Mouse (Mus musculus) adrenal gland, adult 10 weeks (tissue): ENCODE data around the gene Kansl1l. TPM values are rescaled to one million over a fixed set of nuclear protein-coding genes. Genes with fewer than 3 reads are reported as not detected.

ENCODE experiments used
- polyA plus RNA-seq: library from polyadenylated mRNA; stranded (reverse); fragments of 350-450 nt; fragmentation: Illumina TruSeq; extraction: RNeasy Lipid Tissue Mini Kit (QIAGEN cat#74804); gene quantifications from one replicate; pipeline ENCODE4 v1.2.3, GENCODE M21; 2014; ENCODE audit warnings: low read depth, low replicate concordance

The Kansl1l gene
- polyA plus RNA-seq, result 61.2 TPM

DNA sequence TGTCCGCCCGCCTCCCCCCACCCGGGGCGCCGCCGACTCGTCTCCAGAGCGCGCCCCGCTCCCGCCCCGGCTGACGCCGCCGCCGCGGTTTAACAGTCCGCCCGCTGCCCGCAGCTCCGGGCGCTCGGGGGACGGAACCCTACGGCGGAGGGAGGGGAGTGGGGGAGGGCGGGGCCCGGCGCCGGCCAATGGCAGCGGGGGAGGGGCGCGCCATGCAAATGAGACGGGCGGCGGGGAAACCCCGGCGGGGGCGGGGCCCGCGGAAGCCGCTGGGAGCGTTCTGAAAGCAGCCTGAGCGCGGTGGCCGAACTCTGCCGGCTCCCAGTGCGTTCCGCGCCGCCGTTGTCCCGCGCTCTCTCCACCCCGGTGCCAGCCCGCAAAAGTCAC is at the start of gene Kansl1l:
Gene Kansl1l (minus strand): TSS at position 110 of the 387 bp plus-strand sequence.

DNA sequence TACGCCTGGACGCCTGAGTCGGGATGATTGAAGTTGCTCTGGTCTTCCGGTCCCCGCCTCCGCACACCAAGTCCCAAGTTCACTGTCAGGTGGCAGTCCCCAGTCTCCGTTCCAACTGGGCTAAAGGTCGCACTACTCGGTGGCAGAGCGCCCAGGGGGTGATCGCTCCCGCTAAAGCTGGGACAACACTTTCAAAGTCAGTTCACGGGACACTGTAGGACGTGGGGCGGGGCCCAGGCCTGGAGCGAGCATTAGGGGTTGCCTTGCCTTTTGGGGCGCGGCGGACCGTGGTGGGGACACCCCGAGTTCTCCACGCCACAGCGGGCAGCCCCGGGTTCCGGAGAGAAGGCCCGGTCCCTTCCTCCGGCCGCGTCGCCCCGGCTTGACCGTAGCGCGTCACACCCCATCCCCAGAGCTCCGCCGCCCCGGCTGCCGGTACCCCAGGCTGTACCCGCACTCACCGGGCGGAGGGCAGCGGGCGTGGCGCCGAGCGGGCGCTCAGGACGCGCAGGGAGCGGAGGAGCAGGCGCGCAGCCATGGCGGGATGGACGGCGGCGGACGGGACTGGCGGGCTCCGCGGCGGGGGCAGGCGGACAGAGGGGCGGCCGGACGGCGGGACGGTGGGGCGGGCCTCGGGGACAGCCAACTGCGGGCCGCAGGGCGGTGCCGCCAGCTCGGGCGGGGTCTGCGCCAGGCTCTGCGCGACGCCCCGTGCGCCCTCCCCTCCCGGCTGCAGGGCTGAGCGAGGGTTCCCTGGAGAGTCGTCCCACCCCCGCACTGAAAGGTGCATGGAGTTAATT is 45.5 kb upstream of the Kansl1l start, which contains the start of gene Acadl:
Gene Acadl (minus strand): TSS at position 566 of the 800 bp plus-strand sequence.

DNA sequence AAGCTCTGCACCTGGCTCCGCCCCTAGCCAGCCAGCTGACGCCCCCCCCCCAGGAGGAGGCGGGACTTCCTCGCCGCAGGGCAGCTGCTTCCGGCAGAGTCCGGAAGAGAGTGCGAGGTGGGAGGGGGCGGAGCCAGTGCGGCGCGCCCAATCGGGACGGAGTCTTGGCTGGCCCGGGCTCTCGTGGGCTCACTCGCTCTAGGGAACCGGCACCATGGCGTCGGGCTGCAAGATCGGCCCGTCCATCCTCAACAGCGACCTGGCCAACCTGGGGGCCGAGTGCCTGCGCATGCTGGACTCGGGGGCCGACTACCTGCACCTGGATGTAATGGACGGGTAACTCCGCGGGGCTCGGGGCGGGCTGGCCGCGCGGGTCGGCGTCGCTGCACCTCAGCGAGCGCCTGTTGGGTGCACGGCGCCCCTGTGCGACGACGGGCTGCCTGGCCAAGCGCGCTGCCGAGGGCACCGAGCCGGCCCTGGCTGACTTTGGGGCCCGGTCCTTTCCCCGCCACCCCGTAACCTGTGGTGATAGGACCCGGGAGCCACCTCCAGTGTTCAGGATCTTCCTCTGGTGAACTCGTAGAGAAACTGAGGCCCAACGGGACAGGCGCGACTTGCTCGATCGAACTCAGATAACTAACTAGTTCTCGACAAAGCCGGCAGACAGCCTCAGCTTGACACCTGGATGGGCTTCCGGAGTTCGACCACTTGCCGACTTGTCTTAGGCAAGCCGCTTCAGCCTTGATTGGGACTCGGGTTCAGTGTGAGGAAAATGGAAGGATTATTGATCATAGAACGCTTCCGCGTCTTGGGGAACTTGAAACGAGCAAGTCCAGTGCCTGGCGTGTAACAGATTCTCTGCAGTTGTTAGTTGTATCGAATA is 116.4 kb downstream of the Kansl1l start, which contains the start of gene Rpe:
Gene Rpe (plus strand): TSS at position 139 of the 883 bp plus-strand sequence.

Other genes starting within 250 kb of the Kansl1l start
- 203 TPM for gene Rpe, start 116.7 kb downstream of the Kansl1l start, polyA plus RNA-seq
- gene Acadl, start 45.7 kb upstream of the Kansl1l start, polyA plus RNA-seq, result 759 TPM
- gene Myl1, start 127.8 kb upstream of the Kansl1l start, polyA plus RNA-seq, result 71.5 TPM
- 19.2 TPM for gene Lancl1, start 221.3 kb upstream of the Kansl1l start, polyA plus RNA-seq